Mouse (Mus musculus) induced T-regulatory cell, adult 2 months (primary cell): ENCODE data around the gene Prkce.

Experiments used
- DNase-seq: peaks from one replicate; pipeline ENCODE4 v3.0.0-alpha.2; 2012; ENCODE audit warnings: low read depth

Gene Prkce

GRCm38 (mm10) chr17:86523843-86524242, 356.3 kb downstream of the Prkce start:
- DNase-seq = no peak

DNA sequence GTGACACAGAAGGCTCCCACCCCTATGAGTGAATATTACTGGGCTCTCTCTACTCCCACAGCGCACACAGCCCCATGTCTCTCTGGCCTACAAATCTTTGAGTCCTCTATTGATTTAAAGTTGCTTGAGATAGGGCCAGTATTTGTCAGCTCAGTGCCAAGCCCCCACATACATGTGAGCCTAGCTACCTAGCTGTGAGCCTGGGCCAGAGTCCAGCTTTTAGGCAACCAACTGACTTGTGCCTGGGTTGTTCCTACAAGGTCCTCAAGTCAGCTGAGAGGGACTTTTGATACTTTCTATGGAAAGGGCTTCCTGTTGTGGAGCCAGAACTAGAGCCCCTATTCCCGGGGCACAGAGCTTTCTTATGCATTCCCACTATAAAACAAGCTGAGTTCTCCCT, 357.5 kb downstream of the Prkce start:
- no peak for DNase-seq

DNA sequence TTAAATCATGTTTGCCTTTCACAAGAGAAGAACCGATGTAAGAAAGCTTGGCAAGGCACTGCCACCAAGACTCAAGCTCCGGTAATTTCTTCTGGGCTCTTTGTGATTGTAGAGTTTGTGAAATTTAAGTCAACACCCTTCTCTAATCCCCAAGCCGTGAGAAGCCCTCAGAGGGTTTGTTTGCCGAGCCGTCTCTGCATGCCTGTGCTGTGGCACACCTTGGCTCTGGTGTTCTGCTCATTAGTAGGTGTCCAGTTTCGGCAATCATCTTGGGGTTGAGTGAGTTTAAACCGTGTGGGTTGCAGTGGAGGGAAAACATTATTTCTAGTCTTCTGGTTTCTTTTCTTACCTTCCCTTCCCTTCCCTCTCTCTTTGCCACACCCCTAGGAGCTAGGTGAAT, 358.4 kb downstream of the Prkce start:
- no peak for DNase-seq

GRCm38 (mm10) chr17:86527298-86527697, 359.7 kb downstream of the Prkce start:
- DNase-seq = no peak

- no peak for DNase-seq
Observed at GRCm38 (mm10) chr17:86529003-86529402, 361.4 kb downstream of the Prkce start.

GRCm38 (mm10) chr17:86529411-86529810, 361.8 kb downstream of the Prkce start:
- DNase-seq = no peak

GRCm38 (mm10) chr17:86531231-86531630, 363.6 kb downstream of the Prkce start:
- DNase-seq = no peak

DNA sequence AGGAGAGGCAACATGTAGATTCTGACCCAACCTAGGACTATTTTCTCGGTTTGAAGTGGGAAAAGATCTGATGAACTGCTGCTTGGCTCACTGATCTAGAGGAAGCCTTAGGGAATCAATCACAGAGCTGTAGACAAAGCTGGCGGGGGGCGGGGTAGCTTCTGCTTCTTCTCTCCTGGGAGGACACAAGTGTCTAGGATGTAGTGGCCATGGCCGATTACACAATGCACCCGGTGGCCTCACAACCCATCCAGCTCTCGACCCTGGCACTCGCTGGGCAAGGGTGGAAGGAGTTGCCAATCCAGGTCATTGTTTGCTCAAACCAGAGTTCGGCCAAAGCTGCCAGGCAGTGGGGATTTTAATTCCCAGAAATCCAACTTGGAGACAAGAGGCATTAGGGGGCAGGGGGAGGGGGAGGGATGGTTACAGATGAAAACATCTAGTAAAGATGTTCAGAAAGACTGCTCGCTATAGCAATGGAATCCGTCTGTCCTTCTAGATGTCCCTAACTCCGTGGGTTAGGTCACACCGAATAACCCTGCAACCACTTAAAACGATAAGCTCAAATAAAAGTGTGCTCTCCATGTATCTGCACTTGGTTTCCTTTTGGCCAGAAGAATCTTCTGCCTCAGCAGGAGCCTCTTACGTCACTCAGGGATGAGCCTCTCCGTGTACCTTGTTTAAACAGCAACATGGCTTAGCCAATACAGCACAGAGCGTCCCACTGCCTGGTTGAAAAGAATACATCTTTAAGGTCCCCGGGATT, 365.4 kb downstream of the Prkce start:
- DNase-seq = no peak

DNA sequence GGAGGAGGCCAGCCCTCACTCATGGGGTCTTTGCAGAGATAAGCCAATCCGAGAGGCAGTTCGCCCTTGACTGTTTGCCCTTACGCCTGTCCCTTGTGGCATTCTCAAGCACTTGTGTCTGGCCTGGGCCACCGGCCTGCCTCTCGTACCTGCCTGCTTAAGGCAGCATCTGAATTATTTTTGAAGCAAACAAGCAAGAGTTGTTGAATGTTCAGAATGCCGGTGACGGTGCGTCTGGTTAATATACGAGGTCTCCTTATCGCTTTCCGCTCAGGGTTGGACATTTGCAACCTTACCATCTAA, 365.9 kb downstream of the Prkce start:
- DNase-seq = no peak

GRCm38 (mm10) chr17:86535096-86535495, 367.5 kb downstream of the Prkce start:
- no peak for DNase-seq

- DNase-seq = peak; percentile 89
Observed at GRCm38 (mm10) chr17:86535827-86536656, 368.5 kb downstream of the Prkce start.

DNA sequence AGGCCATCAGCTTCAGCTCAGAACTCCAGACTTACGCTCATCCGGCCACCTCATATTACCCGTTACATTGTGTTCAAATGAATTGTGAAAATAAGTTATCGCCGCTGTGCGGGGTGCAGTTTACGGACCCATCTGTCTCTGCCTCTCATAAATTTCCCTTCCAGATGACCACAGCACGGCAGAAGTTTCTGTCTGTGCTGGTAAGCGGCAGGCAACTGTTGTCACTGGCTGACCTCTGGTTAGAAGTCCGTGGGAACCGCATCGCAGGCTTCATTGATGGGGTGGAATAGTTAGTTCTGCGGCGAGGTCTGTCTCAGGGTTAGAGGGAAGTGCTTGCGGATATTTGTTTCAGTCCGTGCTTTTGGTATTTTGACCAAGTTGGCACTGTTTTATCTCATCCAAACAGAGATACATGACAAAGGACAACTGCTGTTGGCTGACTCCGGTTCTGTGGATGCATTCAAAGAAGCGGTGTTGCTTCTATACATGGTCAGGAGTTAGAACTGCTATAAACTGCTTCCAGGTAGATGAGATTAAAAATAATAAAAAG, 372.4 kb downstream of the Prkce start:
- no peak for DNase-seq

- no peak for DNase-seq
Observed at GRCm38 (mm10) chr17:86546529-86546928, 378.9 kb downstream of the Prkce start.

DNA sequence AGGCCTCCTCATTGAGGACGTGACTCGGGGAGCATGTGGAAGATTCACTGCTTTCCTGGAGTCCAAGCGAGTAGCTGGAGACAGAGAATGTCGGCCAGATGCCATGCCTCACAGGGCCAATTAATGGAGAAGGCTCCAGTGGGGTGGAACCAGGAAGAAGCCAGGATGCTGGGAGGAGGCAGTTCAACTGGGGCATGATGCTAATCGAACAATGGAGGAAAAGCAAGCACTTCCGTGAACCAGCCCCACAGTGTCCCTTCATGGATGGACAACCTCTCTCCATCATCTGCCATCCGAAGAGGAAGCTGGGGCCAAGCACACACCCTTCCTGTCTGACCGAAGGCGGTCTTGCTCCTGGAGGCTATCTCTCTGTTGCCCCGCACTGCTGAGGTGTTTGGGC, 381.5 kb downstream of the Prkce start:
- no peak for DNase-seq

DNA sequence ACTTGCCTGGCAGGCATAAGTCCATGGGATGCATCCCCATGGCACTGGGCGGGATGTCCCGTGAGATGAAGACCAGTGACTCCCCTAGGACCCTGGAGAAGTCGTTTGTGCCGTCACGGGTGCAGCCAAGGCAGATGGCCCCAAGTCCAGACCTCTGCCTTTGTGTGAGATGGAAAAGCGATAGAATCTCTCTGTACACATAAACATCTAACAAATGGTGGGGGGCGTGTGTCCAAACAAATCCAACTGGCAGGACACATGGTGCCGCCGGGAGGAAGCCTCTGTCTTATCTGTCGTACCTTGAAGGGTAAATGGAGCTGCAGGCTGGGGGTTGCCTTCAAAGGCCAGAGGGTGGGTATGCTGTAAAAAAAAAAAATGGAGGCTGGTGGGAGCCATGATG, 384.0 kb downstream of the Prkce start:
- no peak for DNase-seq

DNA sequence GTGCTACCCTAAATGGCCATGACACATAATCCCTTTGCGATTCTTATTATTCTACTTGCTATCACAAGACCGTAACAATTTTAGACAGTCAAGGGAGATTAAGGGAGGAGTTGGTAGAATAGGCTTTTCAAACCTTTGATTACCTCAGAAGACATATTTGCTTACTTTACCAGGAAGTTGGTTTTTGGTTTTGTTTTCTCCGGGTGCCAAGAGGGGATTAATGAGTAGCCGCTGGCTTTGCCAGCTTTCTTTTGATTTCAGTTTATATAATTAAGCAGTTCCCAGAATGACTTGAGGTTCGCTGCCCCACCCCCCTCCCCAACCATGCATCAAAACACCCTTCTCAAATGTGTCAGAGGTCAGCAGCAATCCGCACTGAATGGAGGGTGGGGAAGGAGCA, 384.4 kb downstream of the Prkce start:
- no peak for DNase-seq

- DNase-seq = no peak
Observed at GRCm38 (mm10) chr17:86559206-86559891, 391.8 kb downstream of the Prkce start.

GRCm38 (mm10) chr17:86560499-86560898, 392.9 kb downstream of the Prkce start:
- no peak for DNase-seq

- no peak for DNase-seq
Observed at GRCm38 (mm10) chr17:86570491-86570890, 402.9 kb downstream of the Prkce start.

DNA sequence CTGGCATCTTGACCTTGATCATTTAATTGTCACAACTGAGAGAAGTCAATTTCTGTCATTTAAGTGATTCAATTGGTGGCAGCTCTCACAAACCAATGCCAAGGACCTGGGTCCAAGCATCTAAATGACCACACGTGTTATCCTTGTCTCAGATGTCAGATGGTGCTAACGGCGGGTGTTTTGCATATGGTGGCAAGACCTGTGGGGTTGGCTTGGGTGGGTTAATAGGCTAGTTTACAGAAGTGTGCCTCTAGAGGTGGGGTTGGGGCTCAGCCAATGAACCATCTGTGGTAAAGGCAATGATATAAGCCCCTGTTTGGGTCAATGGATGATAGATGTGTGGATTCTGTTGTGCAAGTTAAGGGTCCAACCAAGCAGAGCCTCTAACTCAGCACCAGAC, 403.7 kb downstream of the Prkce start:
- DNase-seq = no peak

DNA sequence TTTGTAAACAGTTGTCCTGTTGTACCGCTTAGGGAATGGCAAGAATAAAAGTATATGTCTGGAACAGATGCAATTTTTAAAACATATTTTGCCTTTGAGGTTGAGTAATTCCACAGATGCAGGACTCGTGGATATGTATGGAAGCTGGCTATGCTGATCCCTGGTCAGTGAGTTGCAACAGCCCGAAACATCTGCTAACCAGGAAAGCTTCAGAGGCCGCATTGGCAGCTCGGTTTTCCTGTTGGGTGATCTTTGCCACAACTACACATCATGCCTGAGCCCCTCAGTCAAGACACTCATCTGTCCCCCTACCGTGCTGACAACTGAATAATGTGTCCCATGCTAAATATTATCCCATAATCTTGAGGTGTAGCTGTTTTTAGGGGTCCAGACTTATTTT, 404.6 kb downstream of the Prkce start:
- no peak for DNase-seq

- DNase-seq = no peak
Observed at GRCm38 (mm10) chr17:86572576-86572975, 405.0 kb downstream of the Prkce start.
